Mouse (Mus musculus) frontal cortex, postnatal 36 days (tissue): ENCODE measurements around the gene Acox2.

Experiments used
- DNase-seq, 2 experiments: peaks; one replicate each; pipeline ENCODE4 v3.0.0; 2022; ENCODE audit warnings: low spot score in 2 of 2

Acox2 gene

DNA sequence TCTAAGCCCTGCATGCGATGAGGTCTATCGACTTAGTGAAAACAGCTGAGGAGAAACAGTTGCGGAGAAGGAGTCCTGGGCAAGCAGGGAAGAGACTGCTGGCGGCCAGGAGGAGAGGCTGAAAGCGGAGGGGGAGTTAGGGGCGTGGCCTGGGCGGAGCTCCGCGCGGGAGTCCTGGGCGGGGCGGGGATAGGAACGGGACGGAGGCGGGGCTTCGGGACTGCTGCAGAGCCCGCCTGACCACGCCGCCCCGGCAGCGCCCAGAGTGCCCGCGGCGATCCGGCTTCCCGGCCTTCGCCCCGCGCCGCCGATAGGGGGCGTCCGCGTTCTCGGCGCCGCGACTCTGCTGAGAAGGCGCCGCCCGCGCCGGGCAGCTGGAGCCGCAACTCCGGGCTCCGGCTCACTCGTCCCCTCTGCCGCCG, 45.3 kb downstream of the Acox2 start, which contains the start of gene Kctd6:
TSS of gene Kctd6 (plus strand) at position 338 of the 422 bp plus-strand sequence.
- DNase-seq: peak; percentile 96 to 98

DNA sequence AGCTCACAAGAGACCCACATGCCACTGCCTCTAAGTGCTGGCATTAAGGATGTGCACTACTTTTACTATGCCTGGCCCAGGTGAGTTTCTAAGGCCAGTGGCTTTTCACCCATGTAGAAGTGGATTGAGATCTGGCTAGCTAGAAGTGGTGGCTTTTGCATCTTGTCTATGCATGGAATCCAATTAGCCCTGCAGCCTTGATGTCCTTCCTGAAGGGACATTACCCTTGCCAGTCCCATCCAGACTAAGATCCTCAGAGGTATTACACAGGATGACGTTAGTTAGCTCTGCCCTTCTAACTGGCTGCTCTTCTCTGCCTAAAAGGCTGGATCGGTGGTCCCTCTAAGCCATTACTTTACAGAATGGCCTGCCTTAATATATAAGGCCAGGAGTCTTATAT, 46.2 kb downstream of the Acox2 start:
- no peak for DNase-seq

DNA sequence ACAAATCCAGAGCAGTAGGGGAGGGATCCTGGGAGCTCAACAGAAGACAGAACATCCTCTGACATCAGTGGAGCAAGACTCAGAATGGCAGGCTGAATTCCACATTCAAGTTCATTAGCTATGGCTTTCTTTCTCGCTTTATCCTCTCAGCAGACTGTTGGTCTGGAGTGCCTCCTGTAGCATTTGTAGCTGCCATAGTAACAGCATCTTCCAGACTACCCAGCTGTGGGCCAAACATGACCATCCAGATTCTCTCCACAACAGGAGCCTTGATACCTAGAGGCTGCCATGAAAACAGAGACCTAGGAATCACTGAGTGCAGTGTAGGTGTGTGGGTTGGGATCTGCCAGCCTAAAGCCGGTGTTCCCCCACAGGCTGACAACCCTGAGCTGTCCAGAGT, 49.3 kb downstream of the Acox2 start:
- DNase-seq: no peak

DNA sequence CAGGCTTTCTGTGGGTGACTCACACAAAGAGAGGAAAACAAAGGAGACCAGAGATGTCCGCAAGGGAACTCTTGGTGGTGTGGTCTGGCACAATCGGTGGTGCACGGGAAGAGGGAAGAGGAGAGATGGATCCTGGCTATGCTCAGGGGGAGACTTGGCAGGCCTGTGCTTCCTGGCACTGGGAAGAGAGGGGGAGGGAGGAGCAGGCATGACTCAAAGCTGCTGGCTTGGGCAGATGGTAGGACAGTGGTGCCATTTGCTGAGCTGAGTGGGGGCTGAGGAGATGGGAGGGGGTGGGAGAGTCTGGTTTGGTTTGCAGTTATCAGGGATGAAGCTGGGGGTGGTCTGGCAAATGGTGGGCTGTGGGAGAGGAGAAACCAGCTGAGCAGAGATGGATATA, 50.3 kb downstream of the Acox2 start:
- DNase-seq: peak; percentile 81 to 84

DNA sequence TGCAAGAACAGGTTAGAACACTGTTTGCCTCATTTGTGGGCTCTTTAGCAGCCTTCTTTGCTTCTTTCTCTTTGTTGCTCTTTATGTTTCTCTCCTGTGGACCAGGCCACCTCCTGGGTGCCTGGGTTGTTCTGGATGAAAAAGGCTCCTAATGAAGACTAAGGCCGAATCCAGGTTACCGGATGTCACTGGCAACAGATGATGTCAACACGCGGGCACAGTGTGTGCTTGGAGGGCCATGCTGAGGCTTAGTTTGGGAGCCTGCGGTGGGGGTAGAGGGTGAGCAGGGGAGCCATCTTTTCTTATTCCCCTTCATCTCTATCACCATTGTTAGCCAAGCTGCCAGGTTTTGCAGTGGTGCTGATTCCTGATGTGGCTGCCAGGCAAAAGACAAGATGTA, 51.6 kb downstream of the Acox2 start:
- no peak for DNase-seq

DNA sequence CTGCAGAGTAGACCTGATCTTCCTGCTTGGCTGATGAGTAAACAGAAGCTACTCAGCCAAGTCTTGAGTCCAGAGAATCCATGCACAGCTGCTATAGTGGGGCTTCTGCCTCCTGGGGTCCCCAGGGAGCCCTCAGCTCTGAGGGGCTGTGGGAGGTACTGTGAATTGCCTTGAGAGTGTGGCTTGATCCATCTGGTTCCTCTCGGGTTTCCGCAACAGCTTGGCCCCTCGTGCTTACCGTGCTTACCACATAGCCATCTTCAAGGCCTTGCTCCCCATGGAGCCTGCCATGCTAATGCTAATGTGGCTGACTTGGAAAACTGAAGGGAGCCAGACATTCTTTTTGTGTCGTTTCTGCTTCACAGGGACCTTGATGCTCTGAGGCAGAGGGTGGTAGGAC, 52.0 kb downstream of the Acox2 start:
- DNase-seq: no peak

DNA sequence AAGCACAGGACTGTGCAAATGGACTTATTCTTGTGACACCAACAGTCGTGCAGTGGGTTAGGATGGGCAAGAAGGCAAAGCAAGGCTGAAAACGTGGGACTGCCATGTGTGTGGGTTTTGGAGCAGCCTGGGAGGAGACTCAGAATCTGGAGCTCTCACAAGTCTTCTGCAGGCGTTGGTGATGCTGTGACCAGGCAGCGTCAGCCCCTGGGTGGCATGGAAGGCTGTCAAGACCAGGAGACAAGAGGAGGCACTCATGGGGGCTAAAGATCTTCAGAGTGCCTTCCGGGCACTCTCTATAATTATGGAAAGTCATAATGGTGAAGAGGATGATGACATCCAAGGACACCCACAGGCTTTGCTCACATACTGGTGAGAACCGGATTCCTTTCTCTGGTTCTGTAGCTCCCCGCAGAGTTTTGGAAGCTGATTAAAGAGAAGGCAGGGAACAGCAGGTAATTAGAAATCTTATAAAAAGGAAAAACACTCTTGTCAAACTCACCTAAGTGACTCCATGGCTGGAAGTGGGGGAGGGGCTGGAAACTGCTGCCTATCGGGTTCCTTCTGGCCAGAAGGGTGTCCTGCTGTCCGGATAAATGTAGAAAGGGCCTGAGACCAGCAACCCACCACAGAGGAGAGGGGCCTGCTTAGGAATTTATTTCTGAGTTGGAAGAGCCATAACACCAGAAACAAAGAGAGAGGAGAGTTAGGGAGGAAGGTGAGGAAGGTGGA, 52.8 kb downstream of the Acox2 start:
- peak in 1 of 2 experiments; percentile 37 for DNase-seq

DNA sequence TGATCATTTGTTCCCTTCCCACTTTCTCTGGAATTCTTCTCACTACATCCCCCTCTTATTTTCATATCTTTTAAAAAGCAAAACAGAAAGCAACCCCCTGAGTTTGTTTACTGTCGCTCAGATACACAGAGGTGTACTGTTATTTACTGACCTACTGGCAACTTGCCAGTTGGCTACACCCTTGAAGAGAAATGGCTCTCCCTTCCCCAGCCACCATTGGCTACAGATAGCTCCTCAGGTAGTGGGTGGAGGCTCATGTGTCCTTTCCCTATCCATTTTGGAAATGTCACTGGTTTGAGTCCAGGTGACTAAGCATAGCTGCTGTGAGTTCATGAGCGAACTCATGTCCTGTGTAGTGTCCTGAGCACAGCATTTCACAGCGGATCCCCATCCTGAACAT, 57.4 kb downstream of the Acox2 start:
- DNase-seq: no peak

DNA sequence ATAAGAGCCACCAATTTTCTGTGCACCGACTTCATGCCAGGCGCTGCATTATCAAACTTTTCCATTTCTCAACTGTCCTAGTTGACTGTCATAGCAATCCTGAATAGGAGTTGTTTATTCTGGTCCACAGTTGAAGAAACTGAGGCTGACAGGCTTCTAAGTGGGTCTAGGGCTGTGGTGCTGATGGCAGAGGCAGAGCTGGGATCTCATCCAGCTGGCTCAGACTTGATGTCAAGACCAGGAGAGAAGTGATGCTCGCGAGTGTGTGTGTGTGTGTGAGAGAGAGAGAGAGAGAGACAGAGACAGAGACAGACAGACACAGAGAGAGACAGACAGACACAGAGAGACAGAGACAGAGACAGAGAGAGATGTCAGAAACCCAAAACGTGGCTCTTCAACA, 58.4 kb downstream of the Acox2 start:
- no peak for DNase-seq

DNA sequence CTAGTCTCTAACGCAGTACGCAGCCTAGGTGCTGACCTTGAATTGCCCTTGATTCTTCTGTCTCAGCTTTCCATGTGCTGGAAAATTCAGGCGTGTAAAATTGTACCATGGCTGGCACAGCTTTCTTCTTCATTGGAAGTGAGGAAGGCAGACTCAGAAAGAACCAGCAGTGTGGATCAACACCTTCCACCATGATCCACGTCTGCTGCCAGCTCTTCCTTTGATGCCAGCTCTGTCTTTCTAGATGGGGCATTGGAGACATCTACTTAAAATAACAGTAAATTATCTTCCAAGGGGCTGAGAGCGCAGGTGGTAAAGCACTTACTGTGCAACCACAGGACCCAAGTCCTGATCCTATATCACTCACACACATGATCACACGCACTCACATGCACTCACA, 66.4 kb downstream of the Acox2 start:
- no peak for DNase-seq

DNA sequence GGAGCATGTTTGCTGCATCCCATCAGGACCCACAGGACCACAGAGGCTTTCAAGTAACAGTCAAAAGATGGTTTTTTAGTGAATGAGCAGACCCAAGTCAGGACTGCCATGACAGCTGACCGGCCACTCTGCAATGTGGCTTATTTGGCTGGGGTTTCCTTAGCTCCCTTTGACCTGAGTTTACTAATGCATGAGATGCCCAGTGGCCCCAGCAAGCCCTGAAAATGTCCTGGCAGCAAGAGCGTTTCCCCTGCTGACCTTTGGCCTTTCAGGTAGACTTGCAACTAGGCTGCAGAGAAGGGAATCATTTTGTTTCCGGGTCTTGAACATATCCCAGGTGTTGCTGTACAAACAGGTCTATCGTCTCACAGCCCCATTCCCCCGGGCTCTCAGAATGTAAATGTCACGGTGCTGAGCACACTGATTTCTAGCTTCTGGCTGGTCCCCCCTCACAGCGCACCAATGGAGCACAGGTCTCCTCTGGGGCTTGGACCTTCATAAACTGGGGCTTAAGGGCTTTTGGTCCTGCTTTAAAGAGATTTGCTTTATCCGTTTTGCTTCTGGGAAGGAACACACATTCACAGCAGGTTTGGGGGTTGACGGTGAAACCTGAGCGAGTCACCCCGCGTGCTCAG, 67.7 kb downstream of the Acox2 start:
- DNase-seq: no peak

DNA sequence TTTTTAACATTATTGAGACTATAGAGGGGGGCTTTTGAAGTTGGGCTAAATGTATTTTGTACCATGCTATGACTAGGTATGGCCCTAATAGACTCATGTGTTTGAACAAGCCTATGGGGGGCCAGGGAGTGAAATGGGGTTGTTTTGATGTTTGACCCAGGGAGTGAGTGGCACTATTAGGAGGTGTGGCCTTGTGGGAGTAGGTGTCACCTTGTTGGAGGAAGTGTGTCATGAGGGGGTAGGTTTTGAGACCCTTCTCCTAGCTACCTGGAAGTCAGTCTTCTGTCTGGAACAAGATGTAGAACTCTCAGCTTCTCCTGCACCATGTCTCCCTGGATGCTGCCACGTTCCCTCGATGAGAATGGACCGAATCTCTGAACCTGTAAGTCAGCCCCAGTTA, 68.6 kb downstream of the Acox2 start:
- DNase-seq: no peak

DNA sequence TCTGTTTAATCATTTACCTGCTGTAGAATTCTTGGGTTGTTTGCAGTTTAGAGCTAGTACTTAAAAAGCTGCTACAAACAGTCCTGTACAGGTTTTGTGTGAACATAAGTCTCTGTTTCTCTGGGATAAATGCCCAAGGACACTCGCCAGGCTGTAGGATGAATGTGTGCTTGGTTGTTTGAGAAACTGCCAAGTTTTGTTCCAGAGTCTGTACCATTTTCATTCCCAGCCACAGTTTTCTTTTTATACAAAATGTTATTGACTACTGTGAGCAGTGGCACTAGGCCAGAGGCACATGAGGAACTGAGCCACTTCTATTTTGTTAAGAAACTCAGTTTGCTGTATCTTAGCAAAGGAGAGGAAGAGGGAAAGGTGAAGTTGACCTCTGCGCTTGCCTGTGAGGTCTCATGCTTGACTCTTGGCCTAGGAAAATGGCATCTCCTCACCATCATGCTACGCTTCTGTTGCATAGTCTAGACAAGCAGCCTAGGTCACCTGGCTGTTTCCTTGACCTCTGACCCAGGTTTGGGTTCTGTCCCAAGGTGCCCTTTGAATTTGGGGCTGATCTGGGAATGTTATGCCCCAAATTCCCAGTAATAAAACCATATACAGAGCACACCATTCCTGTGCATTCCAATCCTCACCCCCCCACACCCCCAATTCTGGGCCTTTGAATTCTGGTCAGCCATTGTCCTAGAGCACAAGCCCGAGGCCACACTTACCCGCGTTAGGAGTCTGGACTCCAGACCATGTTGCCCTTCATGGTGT, 72.7 kb downstream of the Acox2 start:
- peak; percentile 60 to 88 for DNase-seq

DNA sequence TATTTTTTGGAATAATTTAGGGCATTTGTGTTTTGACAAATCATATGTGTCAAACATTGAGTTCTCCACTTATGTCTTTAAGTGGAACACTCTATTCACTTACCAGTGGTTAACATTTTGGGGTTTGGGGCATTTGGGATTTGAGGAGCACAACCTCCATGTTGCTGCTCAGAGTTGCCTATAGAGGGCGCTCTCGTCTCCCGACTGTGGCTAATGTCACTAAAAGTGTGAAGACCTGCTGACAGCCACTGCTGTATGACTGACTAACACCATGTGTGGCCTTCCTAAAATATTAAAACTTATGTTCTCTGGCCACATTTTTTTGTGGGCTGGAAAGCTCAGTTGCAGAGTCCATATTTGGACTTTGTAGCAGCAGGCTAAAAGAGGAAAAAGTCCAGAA, 75.8 kb downstream of the Acox2 start:
- no peak for DNase-seq

DNA sequence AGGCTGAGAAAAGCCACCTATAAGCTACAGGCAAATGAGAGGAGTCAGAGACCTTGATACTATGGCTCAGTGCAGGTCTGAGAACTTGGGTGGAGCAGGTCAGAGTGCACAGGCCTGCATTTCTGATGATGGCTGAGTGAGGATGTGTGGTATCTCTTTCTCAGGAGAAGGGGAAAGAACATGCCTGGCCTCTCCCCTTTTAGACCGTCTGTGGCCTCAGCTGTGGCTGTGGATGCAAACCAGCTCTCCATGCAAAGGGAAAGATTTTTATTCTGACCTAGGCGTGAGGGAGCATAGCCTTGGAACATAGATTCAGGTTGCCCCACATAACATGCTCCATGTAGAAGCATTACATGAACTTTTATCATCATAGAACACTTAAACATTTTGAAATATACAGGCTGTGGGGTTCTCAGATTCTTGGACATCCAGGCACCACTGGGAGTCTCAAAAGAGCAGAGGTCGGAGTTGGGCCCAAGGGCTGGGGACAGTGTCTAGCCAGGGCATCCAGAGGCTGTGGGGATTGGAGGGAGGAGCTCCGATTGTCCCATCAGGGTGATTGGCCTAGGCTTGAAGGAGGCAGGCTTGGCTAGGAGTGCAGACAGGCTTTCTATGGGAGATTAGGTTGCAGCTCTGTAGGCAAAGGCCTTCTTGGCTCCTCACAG, 78.7 kb downstream of the Acox2 start:
- no peak for DNase-seq

DNA sequence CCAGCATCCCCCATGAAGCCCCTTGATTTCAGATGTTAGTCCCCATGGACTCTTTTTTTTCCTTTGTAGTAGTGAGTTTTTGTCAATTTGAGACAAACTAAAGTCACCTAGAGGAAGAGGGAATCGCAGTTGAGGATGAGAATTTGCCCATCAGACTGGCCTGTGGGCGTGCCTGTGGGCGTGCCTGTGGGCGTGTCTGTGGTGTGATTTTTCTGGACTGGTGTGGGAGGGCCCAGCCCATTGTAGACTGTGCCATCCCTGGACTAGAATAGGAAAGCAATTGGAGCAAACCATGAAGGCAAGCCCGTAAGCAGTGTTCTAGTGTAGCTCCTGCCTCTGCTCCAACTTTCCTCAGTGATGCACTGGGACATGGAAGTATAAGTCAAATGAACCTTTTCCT, 82.9 kb downstream of the Acox2 start:
- no peak for DNase-seq
